8 mouse cellular contexts compared by ENCODE assay signal in genomic region chr12:67222221-67223025, GRCm38 (mm10). TPM values are rescaled to one million over a fixed set of nuclear protein-coding genes. Genes with fewer than 3 reads are reported as not detected.
A peak's percentile ranks its signal among the peaks of the same experiment; 100 is the strongest.
DNase-seq lines count a peak whose midpoint lies in the region; ATAC-seq and TF ChIP-seq lines count a peak whose summit lies in the region.

TSS of gene Mdga2 (minus strand) at chr12:67222549.

- H3K4me3 ChIP-seq in kidney, embryonic 14.5 days (ENCODE audit: low read length) = peak within 1 kb of the TSS; percentile 58
- peak within 1 kb of the TSS; percentile 82 for H3K4me3 ChIP-seq in cerebellum, adult 2 months (replicated peaks; ENCODE audit: insufficient read depth, low read depth, low read length)
- H3K4me3 ChIP-seq in forebrain, postnatal 0 days (ENCODE audit: low read depth, low read length) = peak within 1 kb of the TSS; percentile 90
- H3K4me3 ChIP-seq in hindbrain, postnatal 0 days (ENCODE audit: low read length) = peak within 1 kb of the TSS; percentile 68
- H3K4me3 ChIP-seq in limb, embryonic 10.5 days = peak within 1 kb of the TSS; percentile 68
- peak within 1 kb of the TSS; percentile 87 for H3K4me3 ChIP-seq in neural tube, embryonic 15.5 days (replicated peaks)

- no peak for TF ChIP-seq CTCF in cerebellum, adult 2 months (IDR thresholded peaks at IDR 0.05; ENCODE audit: borderline replicate concordance, insufficient read depth, low read depth, low read length)
- TF ChIP-seq CTCF in forebrain, postnatal 0 days (IDR thresholded peaks at IDR 0.05; ENCODE audit: low read depth) = no peak; the same call in 1 of the 2 replicates
- no peak for TF ChIP-seq CTCF in hindbrain, postnatal 0 days (IDR thresholded peaks at IDR 0.05; ENCODE audit: low read depth)

- no peaks in the 10 kb centered on the region for H3K36me3 ChIP-seq in kidney, embryonic 14.5 days (ENCODE audit: control insufficient read depth, insufficient read depth, low read length)
- no peaks in the 10 kb centered on the region for H3K36me3 ChIP-seq in forebrain, postnatal 0 days (ENCODE audit: insufficient read depth)
- H3K36me3 ChIP-seq in hindbrain, postnatal 0 days (ENCODE audit: insufficient read depth, low read length) = no peaks in the 10 kb centered on the region
- no peaks in the 10 kb centered on the region for H3K36me3 ChIP-seq in limb, embryonic 10.5 days
- no peaks in the 10 kb centered on the region for H3K36me3 ChIP-seq in neural tube, embryonic 15.5 days

- peak within 1 kb of the TSS; percentile 57 for H3K9ac ChIP-seq in kidney, embryonic 14.5 days (ENCODE audit: low read depth, low read length)
- H3K9ac ChIP-seq in forebrain, postnatal 0 days = peak within 1 kb of the TSS; percentile 85
- peak within 1 kb of the TSS; percentile 73 for H3K9ac ChIP-seq in hindbrain, postnatal 0 days (replicated peaks; ENCODE audit: low read length)
- peak within 1 kb of the TSS; percentile 93 for H3K9ac ChIP-seq in neural tube, embryonic 15.5 days (replicated peaks)

- no peaks in the 10 kb centered on the region for H3K4me1 ChIP-seq in kidney, embryonic 14.5 days (ENCODE audit: control insufficient read depth, insufficient read depth, low read length)
- no peaks in the 10 kb centered on the region for H3K4me1 ChIP-seq in cerebellum, adult 2 months (ENCODE audit: control insufficient read depth, insufficient read depth, low read length)
- no peaks in the 10 kb centered on the region for H3K4me1 ChIP-seq in forebrain, postnatal 0 days (ENCODE audit: insufficient read depth)
- H3K4me1 ChIP-seq in hindbrain, postnatal 0 days (ENCODE audit: insufficient read depth, low read length) = no peaks in the 10 kb centered on the region
- peaks cover 26% of the 10 kb centered on the region for H3K4me1 ChIP-seq in limb, embryonic 10.5 days
- H3K4me1 ChIP-seq in neural tube, embryonic 15.5 days = peaks cover 17% of the 10 kb centered on the region

- H3K4me2 ChIP-seq in kidney, embryonic 14.5 days (replicated peaks; ENCODE audit: low read depth, low read length) = peak within 1 kb of the TSS; percentile 98
- H3K4me2 ChIP-seq in forebrain, postnatal 0 days (ENCODE audit: low read depth) = peak within 1 kb of the TSS; percentile 72
- H3K4me2 ChIP-seq in hindbrain, postnatal 0 days (ENCODE audit: low read depth, low read length) = peak within 1 kb of the TSS; percentile 78
- peak within 1 kb of the TSS; percentile 79 for H3K4me2 ChIP-seq in neural tube, embryonic 15.5 days

- H3K9me3 ChIP-seq in kidney, embryonic 14.5 days (ENCODE audit: control insufficient read depth, low read length) = no peaks in the 10 kb centered on the region
- no peaks in the 10 kb centered on the region for H3K9me3 ChIP-seq in forebrain, postnatal 0 days (ENCODE audit: low read length)
- no peaks in the 10 kb centered on the region for H3K9me3 ChIP-seq in hindbrain, postnatal 0 days (ENCODE audit: low read length)
- H3K9me3 ChIP-seq in limb, embryonic 10.5 days (replicated peaks) = no peaks in the 10 kb centered on the region
- no peaks in the 10 kb centered on the region for H3K9me3 ChIP-seq in neural tube, embryonic 15.5 days (replicated peaks)

- TF ChIP-seq POLR2A in cerebellum, adult 2 months (IDR thresholded peaks at IDR 0.05; ENCODE audit: borderline replicate concordance, insufficient read depth, low read length) = no peak

- under 1% methylated on average over 61 of the region's 61 CpGs for WGBS in kidney, embryonic 14.5 days
- under 1% methylated on average over 61 of the region's 61 CpGs for WGBS in cerebellum, adult 2 months
- under 1% methylated on average over 58 of the region's 61 CpGs for WGBS in forebrain, postnatal 0 days
- WGBS in hindbrain, postnatal 0 days = under 1% methylated on average over 50 of the region's 61 CpGs
- under 1% methylated on average over 61 of the region's 61 CpGs for WGBS in limb, embryonic 10.5 days
- under 1% methylated on average over 61 of the region's 61 CpGs for WGBS in neural tube, embryonic 15.5 days

- peak; percentile 72 for ATAC-seq in kidney, embryonic 14.5 days (ENCODE audit: low FRiP score, low TSS enrichment)
- peak; percentile 67 for ATAC-seq in forebrain, postnatal 0 days
- ATAC-seq in hindbrain, postnatal 0 days = peak; percentile 72
- peak; percentile 66 for ATAC-seq in neural tube, embryonic 15.5 days (ENCODE audit: low FRiP score)
- no peak for ATAC-seq in monocyte, adult 5-6 weeks (replicated peaks; ENCODE audit: insufficient number of reproducible peaks, low FRiP score, low TSS enrichment, poor library complexity, severe bottlenecking)

- H3K27me3 ChIP-seq in kidney, embryonic 14.5 days (ENCODE audit: control insufficient read depth, insufficient read depth, low read length) = peaks cover 36% of the 10 kb centered on the region
- no peaks in the 10 kb centered on the region; the same call in 1 of the 2 replicates for H3K27me3 ChIP-seq in cerebellum, adult 2 months (ENCODE audit: control insufficient read depth, insufficient read depth, low read length)
- no peaks in the 10 kb centered on the region for H3K27me3 ChIP-seq in forebrain, postnatal 0 days (ENCODE audit: insufficient read depth, low read length)
- H3K27me3 ChIP-seq in hindbrain, postnatal 0 days (ENCODE audit: insufficient read depth, low read length) = no peaks in the 10 kb centered on the region
- peaks cover 61% of the 10 kb centered on the region for H3K27me3 ChIP-seq in limb, embryonic 10.5 days (ENCODE audit: low read depth, poor library complexity, severe bottlenecking)
- no peaks in the 10 kb centered on the region for H3K27me3 ChIP-seq in neural tube, embryonic 15.5 days (replicated peaks)

- DNase-seq in kidney, adult 18-20 months = no peak
- DNase-seq in cerebellum, adult 2 months = peak; percentile 52 to 58
- DNase-seq in forebrain, postnatal 0 days = peak; percentile 79
- peak; percentile 71 for DNase-seq in hindbrain, postnatal 0 days (ENCODE audit: low spot score)
- DNase-seq in limb, embryonic 10.5 days (ENCODE audit: low spot score) = no peak

- no peak within 1 kb of the TSS for H3K27ac ChIP-seq in kidney, embryonic 14.5 days (ENCODE audit: low read depth, low read length)
- H3K27ac ChIP-seq in cerebellum, adult 2 months (ENCODE audit: insufficient read depth, low read length) = 0 out of 2 replicates have a peak within 1 kb of the TSS, but pooled peaks have one; percentile 4
- H3K27ac ChIP-seq in forebrain, postnatal 0 days (ENCODE audit: low read depth, low read length) = peak within 1 kb of the TSS; percentile 92
- peak within 1 kb of the TSS; percentile 94 for H3K27ac ChIP-seq in hindbrain, postnatal 0 days
- H3K27ac ChIP-seq in limb, embryonic 10.5 days = peak within 1 kb of the TSS; percentile 71
- H3K27ac ChIP-seq in neural tube, embryonic 15.5 days (replicated peaks) = peak within 1 kb of the TSS; percentile 97

RNA-seq across cellular contexts. Expression of gene Mdga2, which starts in this region (rescaled TPM):
- 1.9 and 2.0 TPM in 2 replicates for polyA plus RNA-seq in kidney, embryonic 14.5 days (2014; fragmentation: Nextera tagmentation; extraction: Ambion mirVana)
- 12.2 and 12.9 TPM in 2 replicates for polyA plus RNA-seq in cerebellum, adult 2 months (2012; rRNA removed)
- total RNA-seq in forebrain, postnatal 0 days (2014; rRNA removed) = 25.8 and 27.9 TPM in 2 replicates
- 16.7 and 36.0 TPM in 2 replicates for polyA plus RNA-seq in forebrain, postnatal 0 days (2015; fragmentation: Nextera tagmentation; extraction: Ambion mirVana)
- total RNA-seq in hindbrain, postnatal 0 days (2014; rRNA removed) = 33.8 and 57.3 TPM in 2 replicates
- polyA plus RNA-seq in hindbrain, postnatal 0 days (2015; fragmentation: Nextera tagmentation; extraction: Ambion mirVana) = 43.7 and 44.9 TPM in 2 replicates
- 0.38 and 0.53 TPM in 2 replicates for polyA plus RNA-seq in limb, embryonic 10.5 days (2016; fragmentation: Nextera tagmentation; extraction: Ambion mirVana)
- 32.9 and 36.2 TPM in 2 replicates for polyA plus RNA-seq in neural tube, embryonic 15.5 days (2015; fragmentation: Nextera tagmentation; extraction: Ambion mirVana)
- 0.10 TPM in 1 of 3 replicates, not detected in the others for total RNA-seq in monocyte, adult 5-6 weeks (2017)

Comparison
In these comparisons a context has a peak if more than half of its experiments do, and no peak if none do; other contexts are left out.
1. RNA of gene Mdga2 (total RNA-seq): 33.8 to 57.3 TPM in hindbrain, postnatal 0 days and 25.8 to 27.9 TPM in forebrain, postnatal 0 days; 0.10 TPM in monocyte, adult 5-6 weeks; every median in the first group is over 10 times any median in the second.
2. DNase-seq: peak in cerebellum, adult 2 months (2 of 2), forebrain, postnatal 0 days (single experiment) and hindbrain, postnatal 0 days (single experiment); none in kidney, adult 18-20 months (single experiment) and limb, embryonic 10.5 days (single experiment).
3. Peak in every context shown above with its lines, with median percentiles within 50 percentile points of each other: H3K4me2 ChIP-seq, H3K4me3 ChIP-seq and H3K9ac ChIP-seq.